ENCODE assay signal across 18 mouse cellular contexts in genomic region chr15:62279526-62279925, GRCm38 (mm10).
DNase-seq lines count a peak whose midpoint lies in the region; ATAC-seq lines count a peak whose summit lies in the region.
"Had no signal": no experiment of that assay in that cellular context is flagged by ENCODE, and none has a peak within 500 bp of the region (broad histone marks: within the 10 kb centered on the region; RNA-seq: fewer than 3 reads in every experiment).

No protein-coding gene starts in this region.

- H3K4me1 ChIP-seq in lung, embryonic 16.5 days (replicated peaks; ENCODE audit: control insufficient read depth, insufficient read depth, low read length), result peaks cover 31% of the 10 kb centered on the region
- H3K4me1 ChIP-seq: embryonic facial prominence, embryonic 13.5 days; hindbrain, embryonic 10.5 days had no signal

- no peak overlapping the region for H3K4me3 ChIP-seq in lung, embryonic 16.5 days (ENCODE audit: low read length)
- H3K4me3 ChIP-seq: embryonic facial prominence, embryonic 13.5 days; erythroblast, embryonic 14.5 days; forebrain, embryonic 10.5 days; heart, embryonic 12.5 days; hindbrain, embryonic 10.5 days had no signal

- peak overlapping the region; percentile 83 for H3K27ac ChIP-seq in lung, embryonic 16.5 days (ENCODE audit: low read length)
- H3K27ac ChIP-seq: embryonic facial prominence, embryonic 13.5 days; forebrain, embryonic 10.5 days; hindbrain, embryonic 10.5 days; hindbrain, embryonic 14.5 days had no signal

- H3K27me3 ChIP-seq in lung, embryonic 16.5 days (ENCODE audit: control insufficient read depth, insufficient read depth, low read depth, low read length), result no peaks in the 10 kb centered on the region
- H3K27me3 ChIP-seq: CH12.LX; embryonic facial prominence, embryonic 13.5 days had no signal

- WGBS in lung, embryonic 16.5 days, result 61% methylated on average over 2 of the region's 2 CpGs

- no peaks in the 10 kb centered on the region for H3K36me3 ChIP-seq in lung, embryonic 16.5 days (ENCODE audit: control insufficient read depth, insufficient read depth, low read length)
- H3K36me3 ChIP-seq: embryonic facial prominence, embryonic 13.5 days; forebrain, embryonic 10.5 days; heart, embryonic 12.5 days; hindbrain, embryonic 10.5 days had no signal

- H3K9ac ChIP-seq in lung, embryonic 16.5 days (ENCODE audit: low read length), result no peak overlapping the region
- H3K9ac ChIP-seq: embryonic facial prominence, embryonic 13.5 days; heart, embryonic 12.5 days; hindbrain, embryonic 14.5 days had no signal

- peak; percentile 3 for DNase-seq in heart, adult 11 months
- DNase-seq in heart, adult 18-20 months, result no peak
- DNase-seq in lung, adult 18-20 months, result no peak
- DNase-seq in adipocyte (ENCODE audit: low spot score), result peak; percentile 74
- no peak for DNase-seq in left cerebral cortex, postnatal 36 days (ENCODE audit: low spot score in 2 of 2)
- DNase-seq: adrenal gland, postnatal 10 days; cerebellum, adult 11-12 months; cerebellum, adult 9-10 months; cerebellum, postnatal 25 days had no signal

- no peaks in the 10 kb centered on the region for H3K9me3 ChIP-seq in lung, embryonic 16.5 days (ENCODE audit: control insufficient read depth, low read length)
- H3K9me3 ChIP-seq: embryonic facial prominence, embryonic 13.5 days; hindbrain, embryonic 10.5 days had no signal

- ATAC-seq in lung, embryonic 16.5 days (ENCODE audit: low read depth), result peak; percentile 69
- ATAC-seq: forebrain, embryonic 14.5 days had no signal

- H3K4me2 ChIP-seq in lung, embryonic 16.5 days (ENCODE audit: low read depth, low read length), result no peak overlapping the region
- H3K4me2 ChIP-seq: embryonic facial prominence, embryonic 13.5 days; heart, embryonic 12.5 days; hindbrain, embryonic 14.5 days had no signal

- intact Hi-C loops in left cerebral cortex, postnatal 36 days (cut with DNase I), result no loop called here

Comparison
In these comparisons a context has a peak if more than half of its experiments do, and no peak if none do; other contexts are left out.
1. DNase-seq: peak in heart, adult 11 months (single experiment) and adipocyte (single experiment); none in heart, adult 18-20 months (0 of 2), lung, adult 18-20 months (0 of 2) and left cerebral cortex, postnatal 36 days (0 of 2).